Mouse (Mus musculus): ENCODE measurements around the gene Ppp1r1a.

DNA sequence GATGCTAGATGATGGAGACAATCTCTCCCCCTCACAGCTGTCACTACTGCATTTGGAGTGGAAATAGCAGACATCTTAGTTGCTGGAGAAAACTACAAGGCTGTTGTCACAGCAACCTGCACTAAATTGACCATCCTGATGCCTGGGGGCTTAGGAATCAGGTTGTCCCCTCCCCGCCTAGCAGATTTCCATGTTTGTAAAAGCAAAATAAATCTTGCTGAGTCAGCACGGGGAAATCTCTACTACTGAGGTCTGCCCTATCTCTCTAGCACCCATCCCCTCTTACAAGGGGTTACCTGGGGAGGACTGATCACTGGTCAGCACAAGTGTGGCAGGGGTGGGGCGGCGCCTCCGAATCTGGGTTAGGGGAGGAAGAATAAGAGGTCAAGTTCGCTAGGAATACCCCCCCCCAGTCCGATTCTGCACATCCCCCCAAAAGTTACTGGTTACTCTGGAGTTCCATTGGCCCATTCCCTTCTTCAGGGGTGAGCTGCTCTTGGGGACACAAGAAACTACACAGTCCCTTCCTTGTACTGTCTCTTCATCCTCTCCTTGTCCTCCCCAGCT is 3.7 kb downstream of the Ppp1r1a start:
- no peak for TF ChIP-seq CTCF (IDR thresholded peaks at IDR 0.05; ENCODE audit: low read depth)
- no peak for TF ChIP-seq EP300 (IDR thresholded peaks at IDR 0.05; ENCODE audit: low read depth)

All from heart, postnatal 0 days (tissue).